Mouse (Mus musculus): ENCODE measurements around the gene Igsf23.
"Not testable (repeated sequence)": the region's sequence is repeated elsewhere in the genome, so short reads cannot be mapped to it uniquely, and the experiment has no call there.

Gene Igsf23

DNA sequence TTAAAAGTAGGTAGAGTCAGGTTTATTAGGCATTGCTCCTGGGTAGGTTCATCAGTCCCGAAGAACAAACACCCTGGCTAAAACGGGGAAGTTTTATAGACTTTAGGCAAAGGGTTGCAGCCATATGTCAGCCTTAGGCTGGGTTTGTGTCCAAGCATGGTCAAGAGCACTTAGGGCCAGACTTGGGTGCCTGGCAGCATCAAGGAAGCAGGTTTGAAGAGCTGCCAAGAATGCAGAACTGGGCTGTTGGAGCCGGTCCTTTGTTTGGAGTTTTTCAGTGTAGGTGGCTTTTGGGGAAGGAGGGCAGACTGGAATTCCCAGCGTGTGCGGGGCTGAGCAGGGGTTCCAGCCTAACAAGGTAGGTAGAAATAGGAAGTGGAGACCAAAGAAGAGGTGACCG lies 14.6 kb downstream of the Igsf23 start:
- DNase-seq (ENCODE audit: inconsistent age in 2 of 2, low spot score in 1 of 2), result peak in 1 of 2 experiments; percentile 49

- DNase-seq (ENCODE audit: inconsistent age in 2 of 2, low spot score in 1 of 2), result peak in 1 of 2 experiments; percentile 57
Measured at GRCm38 (mm10) chr7:19935171-19935751, 15.3 kb downstream of the Igsf23 start.

DNA sequence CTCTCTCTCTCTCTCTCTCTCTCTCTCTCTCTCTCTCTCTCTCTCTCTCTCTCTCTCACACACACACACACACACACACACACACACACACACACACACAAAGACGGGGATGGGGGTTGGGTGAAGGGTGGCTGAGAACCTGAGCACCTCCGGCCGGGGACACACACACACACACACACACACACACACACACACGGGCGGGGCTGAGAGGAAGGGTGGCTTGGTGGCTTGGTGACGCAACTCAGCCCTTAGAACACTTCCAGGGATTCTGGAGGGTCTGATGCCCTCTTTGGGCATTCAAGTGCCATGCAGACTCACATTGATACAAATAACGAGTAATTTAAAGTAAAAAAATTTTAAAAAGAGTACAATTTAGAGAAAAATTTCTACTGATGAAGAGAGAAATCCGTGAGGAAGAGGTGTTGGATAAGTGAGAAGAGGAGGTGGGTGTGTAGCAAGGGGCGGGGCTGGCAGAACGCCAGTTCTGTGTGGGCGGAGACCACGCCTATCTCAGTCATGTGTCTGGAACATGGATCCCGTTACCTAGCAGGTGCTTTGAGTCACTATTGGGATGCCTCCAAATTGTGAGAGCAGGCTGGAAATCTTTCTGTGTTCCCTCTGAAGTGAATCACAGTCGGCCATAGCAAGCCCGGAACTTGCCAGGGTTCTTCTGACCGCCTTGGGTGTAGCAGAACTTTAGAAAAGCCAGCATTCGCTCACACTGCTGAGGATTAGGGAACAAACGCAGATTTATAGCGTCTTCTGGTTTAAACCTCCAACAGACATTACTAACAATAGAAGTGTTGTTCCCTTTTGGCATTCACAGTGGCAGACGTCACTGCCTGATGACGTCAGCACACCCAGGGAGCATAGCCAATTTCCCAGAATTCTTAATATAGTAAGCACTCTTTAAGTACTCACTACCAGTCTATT lies 17.4 kb downstream of the Igsf23 start:
- DNase-seq (ENCODE audit: inconsistent age in 2 of 2, low spot score in 1 of 2), result peak; percentile 67 to 85

DNA sequence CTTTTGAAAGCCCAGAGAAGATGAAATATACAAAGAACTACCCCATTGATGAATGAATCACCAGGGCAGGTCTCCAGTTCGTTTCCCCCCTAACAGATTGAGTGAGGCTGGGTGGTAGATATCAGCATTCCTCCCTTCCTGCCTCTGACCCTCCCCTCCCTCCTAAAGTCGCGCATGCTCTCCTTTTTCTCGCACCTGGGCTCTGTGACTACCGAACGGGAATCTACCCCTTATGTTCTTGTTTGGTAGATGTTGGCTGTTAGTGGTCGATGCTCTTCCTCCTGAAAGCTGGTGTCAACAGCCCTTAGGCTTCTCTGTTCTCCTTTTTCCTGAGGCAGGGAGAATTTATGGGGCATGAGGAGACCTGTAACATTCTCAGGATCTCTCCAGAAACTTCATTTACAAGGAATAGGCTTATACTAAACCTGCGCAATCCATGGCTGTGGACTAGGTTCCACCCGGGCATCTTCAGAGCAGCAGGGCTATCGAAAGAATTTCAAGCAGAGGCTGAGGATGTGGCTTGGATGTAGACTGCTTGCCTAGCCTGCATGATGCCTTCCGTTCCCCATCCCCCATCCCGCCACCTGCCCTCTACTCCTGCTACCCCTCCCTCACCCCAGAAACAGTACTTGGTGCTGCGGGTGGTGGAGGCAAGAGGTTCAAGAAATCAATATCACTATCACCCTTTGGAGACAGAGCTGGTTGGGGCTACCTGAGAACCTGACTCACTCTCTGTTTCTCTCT lies 18.3 kb downstream of the Igsf23 start:
- DNase-seq (ENCODE audit: inconsistent age in 2 of 2, low spot score in 1 of 2), result peak in 1 of 2 experiments; percentile 27

- not testable (repeated sequence) for DNase-seq (ENCODE audit: inconsistent age in 2 of 2, low spot score in 1 of 2)
Measured at GRCm38 (mm10) chr7:19930481-19930880, 20.1 kb downstream of the Igsf23 start.

DNA sequence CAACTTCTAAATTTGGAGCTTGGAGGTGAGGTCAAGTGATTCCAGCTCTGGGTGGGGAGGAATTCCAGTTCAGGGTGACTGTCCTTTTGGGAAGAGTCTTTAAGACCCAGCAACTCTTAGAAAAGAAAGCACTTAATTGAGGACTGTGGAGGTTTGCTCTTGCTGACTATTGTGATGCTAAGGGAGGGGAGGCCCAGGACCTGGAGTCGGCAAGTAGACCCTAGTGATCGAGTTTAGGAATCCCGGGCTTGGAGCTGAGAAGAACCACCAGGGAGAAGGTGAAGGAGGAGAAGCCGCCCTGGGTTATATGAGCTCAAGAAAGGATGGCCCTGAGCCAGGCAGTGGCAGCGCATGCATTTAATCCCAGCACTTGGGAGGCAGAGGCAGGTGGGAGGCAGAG lies 22.1 kb downstream of the Igsf23 start:
- DNase-seq (ENCODE audit: inconsistent age in 2 of 2, low spot score in 1 of 2), result peak in 1 of 2 experiments; percentile 44

DNA sequence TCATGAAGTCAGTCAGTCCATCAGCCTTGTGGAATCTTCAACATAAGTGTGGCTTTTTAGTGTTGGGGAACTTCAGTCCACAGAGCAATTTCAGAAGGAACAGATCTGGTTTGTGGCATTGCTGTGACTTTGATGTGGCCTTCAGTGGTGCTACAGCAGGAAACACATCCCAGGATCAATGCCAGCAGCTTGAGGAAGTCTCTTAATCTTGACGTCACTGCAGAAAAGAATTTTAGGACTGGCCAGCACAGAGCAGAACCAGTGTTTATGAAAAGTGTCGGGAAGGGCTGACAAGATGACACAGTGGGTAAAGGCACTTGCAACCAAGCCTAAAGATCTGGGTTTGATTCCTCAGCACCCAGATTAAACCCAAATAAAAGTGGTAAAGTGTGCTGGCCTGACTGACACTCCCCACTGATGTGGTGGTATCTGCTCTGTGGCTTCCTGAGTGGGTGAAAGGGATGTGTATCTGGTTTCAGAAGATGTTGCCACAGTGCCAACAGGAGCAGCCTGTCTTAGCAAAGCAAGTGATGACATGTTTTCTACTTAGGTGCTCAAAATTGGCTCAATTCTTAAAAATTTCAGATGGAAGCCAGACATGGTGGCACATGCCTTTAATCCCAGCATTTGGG lies 23.6 kb downstream of the Igsf23 start:
- peak; percentile 40 to 74 for DNase-seq (ENCODE audit: inconsistent age in 2 of 2, low spot score in 1 of 2)

DNA sequence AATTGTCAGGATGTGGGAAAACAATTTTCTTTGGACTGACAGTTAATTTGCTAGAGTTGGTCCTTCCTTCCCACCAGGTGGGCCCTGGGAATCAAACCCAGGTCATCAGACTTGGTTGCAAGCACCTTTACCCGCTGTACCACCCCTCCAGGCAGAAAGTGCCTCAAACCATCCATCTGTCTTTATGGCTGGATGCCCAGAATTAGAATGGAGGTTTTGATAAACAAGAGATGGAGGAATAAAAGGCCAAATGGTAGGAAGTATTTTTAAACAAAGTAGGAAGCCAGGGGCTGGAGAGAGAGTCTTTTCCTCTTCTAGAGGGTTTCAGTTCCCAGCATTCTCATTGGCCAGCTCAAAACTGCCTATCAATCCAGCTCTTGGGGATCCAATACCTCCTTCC lies 25.2 kb downstream of the Igsf23 start:
- no peak for DNase-seq (ENCODE audit: inconsistent age in 2 of 2, low spot score in 1 of 2)

DNA sequence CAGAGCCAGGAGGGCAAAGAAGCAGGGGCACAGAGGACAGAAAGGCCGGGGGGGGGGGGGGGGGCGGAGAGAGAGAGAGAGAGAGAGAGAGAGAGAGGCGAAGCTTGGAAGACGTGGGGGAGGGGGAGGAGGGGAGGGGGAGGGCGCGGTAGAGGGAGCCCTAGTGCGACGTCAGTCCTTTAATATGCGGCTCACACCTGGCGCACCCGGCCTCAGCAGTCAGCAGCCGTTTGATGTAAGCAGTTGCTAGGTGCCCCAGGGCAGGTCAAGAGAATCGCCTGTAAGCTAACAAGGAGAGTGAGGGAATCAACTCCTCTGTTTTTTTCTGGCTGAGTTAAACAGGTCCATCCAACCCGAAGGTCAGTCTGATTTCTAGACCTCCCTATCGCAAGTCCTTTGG lies 26.8 kb downstream of the Igsf23 start:
- DNase-seq (ENCODE audit: inconsistent age in 2 of 2, low spot score in 1 of 2), result no peak

DNA sequence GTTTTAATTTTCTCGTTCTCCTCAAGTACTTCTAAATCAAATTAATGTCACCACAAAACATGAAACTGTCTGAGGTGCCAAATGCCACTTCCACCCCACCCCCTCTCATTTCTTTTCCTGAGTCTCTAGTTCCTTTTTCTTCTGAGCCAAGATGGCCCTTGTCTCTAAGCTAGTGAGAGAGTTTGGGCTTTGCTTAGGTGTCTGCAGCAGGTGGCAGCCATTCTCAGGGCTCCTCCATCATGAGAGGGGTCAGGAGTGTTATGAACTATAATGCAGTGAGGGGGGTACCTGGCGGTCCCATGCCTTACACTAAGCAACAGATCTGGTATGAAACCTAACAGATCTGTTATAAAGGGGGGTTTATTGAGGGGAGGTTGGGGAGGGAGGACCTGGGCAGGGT lies 27.2 kb downstream of the Igsf23 start:
- peak in 1 of 2 experiments; percentile 22 for DNase-seq (ENCODE audit: inconsistent age in 2 of 2, low spot score in 1 of 2)

DNA sequence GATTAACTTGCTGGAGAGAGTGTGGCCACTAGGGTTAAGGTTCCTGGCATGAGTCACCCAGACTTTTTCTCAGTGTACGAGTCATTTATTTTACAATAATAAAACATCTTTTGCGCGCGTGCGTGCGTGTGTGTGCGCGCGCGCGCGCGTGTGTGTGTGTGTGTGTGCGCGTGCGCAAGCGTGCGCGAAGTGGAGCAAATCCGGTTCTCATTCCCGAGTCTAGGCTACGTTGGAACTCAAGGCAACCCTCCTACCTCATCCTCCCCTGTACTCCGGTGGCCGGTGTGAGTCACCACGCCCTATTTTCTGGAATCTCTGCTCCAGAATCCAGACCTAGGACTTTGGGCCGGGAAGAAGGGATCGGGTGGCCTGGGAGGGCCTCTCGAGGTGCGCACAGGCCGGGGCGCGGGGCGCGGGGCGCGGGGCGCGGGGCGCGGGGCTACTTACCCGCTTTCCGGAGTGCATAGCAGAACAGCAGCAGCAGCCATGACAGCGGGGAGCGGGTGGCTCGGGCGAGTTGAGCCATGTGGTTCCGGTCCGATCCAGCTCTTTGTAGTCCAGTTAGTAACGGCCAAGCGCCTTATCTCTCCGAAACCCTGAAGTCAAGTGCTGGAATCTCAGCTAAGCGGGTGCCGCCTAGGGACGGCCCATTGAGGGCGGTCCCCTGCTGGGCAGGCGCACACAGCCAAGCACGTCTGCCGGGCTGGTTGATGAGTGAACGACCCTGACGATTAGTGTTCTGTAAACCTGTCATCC lies 29.9 kb downstream of the Igsf23 start, which contains the start of gene Pvr:
Gene Pvr (minus strand): TSS at position 655 of the 756 bp plus-strand sequence.
- peak; percentile 90 to 96 for DNase-seq (ENCODE audit: inconsistent age in 2 of 2, low spot score in 1 of 2)

DNA sequence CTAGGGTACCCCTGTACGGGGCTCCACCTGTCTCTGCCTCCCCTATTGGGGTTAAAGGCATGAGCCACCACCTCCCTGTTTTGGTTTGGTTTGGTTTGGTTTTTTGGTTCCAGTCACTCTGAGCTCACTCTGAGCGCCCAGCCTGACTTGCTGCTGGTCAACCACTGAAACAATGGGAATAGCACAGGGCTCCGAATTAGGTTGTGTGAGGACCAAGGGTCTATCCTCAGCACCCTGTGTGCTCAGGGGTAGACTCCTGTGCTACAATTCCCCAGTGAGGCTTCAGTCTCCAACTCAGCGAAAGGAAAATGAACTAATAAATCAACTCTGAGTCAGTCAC lies 30.4 kb downstream of the Igsf23 start:
- DNase-seq (ENCODE audit: inconsistent age in 2 of 2, low spot score in 1 of 2), result no peak

GRCm38 (mm10) chr7:19914558-19914957 lies 36.0 kb downstream of the Igsf23 start:
- DNase-seq (ENCODE audit: inconsistent age in 2 of 2, low spot score in 1 of 2), result peak in 1 of 2 experiments; percentile 23

GRCm38 (mm10) chr7:19911695-19912524 lies 38.6 kb downstream of the Igsf23 start:
- peak in 1 of 2 experiments; percentile 25 for DNase-seq (ENCODE audit: inconsistent age in 2 of 2, low spot score in 1 of 2)

- DNase-seq (ENCODE audit: inconsistent age in 2 of 2, low spot score in 1 of 2), result peak in 1 of 2 experiments; percentile 26
Measured at GRCm38 (mm10) chr7:19911292-19911658, 39.3 kb downstream of the Igsf23 start.

- peak; percentile 75 to 92 for DNase-seq (ENCODE audit: inconsistent age in 2 of 2, low spot score in 1 of 2)
Measured at GRCm38 (mm10) chr7:19910421-19911291, 39.9 kb downstream of the Igsf23 start.

- peak; percentile 57 to 89 for DNase-seq (ENCODE audit: inconsistent age in 2 of 2, low spot score in 1 of 2)
Measured at GRCm38 (mm10) chr7:19889881-19890280, 60.7 kb downstream of the Igsf23 start.

DNA sequence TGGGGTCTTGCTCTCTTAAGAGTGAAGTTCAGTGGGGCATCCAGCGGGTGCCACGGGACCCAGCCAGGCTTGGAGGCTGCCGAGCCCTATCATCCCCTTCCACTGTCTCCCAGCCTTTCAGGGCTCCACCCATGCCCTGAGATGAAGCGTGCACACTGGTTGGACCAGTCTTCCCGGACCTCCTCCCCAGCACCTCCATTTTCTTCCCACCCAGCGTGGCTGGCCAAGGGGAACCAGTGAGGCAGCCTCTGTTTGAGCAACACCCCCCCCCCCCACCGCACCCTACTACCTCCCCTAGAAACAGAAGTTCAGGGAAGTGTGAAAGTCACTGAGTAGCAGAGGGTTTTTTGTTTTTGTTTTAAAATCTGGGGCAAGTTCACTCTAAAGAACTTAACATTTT lies 62.7 kb downstream of the Igsf23 start, which contains the start of gene Ceacam19:
Gene Ceacam19 (minus strand): TSS at position 117 of the 400 bp plus-strand sequence.
- DNase-seq (ENCODE audit: inconsistent age in 2 of 2, low spot score in 1 of 2), result no peak

Measured in adrenal gland, adult (tissue).